Mouse (Mus musculus) forebrain, embryonic 10.5 days (tissue): ENCODE measurements around the gene Nme7. TPM values are rescaled to one million over a fixed set of nuclear protein-coding genes. Genes with fewer than 3 reads are reported as not detected.

Experiments
- DNase-seq: peaks from one replicate; pipeline ENCODE4 v3.0.0-alpha.2; 2017; ENCODE audit warnings: low spot score; ENCODE audit errors: extremely low spot score
- H3K27ac ChIP-seq: fragments of 300-500 bp; sonication (generic); 2 replicates; pipeline ENCODE4 v1.5.1; 2016; ENCODE audit warnings: mild to moderate bottlenecking
- H3K27me3 ChIP-seq: fragments of 300-500 bp; sonication (generic); 2 replicates; pipeline ENCODE4 v1.6.1; 2016; ENCODE audit warnings: mild to moderate bottlenecking; ENCODE audit not compliant: poor library complexity, severe bottlenecking
- H3K36me3 ChIP-seq: fragments of 300-500 bp; sonication (generic); replicated peaks from 2 replicates; pipeline ENCODE4 v1.6.1; 2016; ENCODE audit warnings: mild to moderate bottlenecking, moderate library complexity
- H3K4me1 ChIP-seq: fragments of 300-500 bp; sonication (generic); 2 replicates; pipeline ENCODE4 v1.6.1; 2016
- H3K4me3 ChIP-seq: fragments of 300-500 bp; sonication (generic); 2 replicates; pipeline ENCODE4 v1.5.1; 2016; ENCODE audit warnings: mild to moderate bottlenecking, moderate library complexity
- H3K9me3 ChIP-seq: fragments of 300-500 bp; sonication (generic); 2 replicates; pipeline ENCODE4 v1.6.1; 2016; ENCODE audit warnings: mild to moderate bottlenecking, moderate library complexity
- WGBS: fragments of 180-500 bp; shearing (Covaris S2); methylation state at CpG from one replicate; pipeline ENCODE4 v1.1.7; 2016; 5-methylcytosine and 5-hydroxymethylcytosine counted together
- polyA plus RNA-seq: library from polyadenylated mRNA; unstranded; fragments of >200 nt; fragmentation: Nextera tagmentation; extraction: Ambion mirVana; gene quantifications from 2 replicates; pipeline ENCODE4 v1.2.1, GENCODE M21; 2016

Nme7 gene
- polyA plus RNA-seq, 1 experiment from 2014 or later: 48.8 TPM

- Histone ChIP-seq H3K27me3 (peaks cover 69% of the 10 kb centered on the region), H3K9me3 (no peaks in the 10 kb centered on the region), H3K27ac (0 out of 2 replicates have a peak overlapping the region, but pooled peaks have one; percentile 91), H3K4me1 (peaks cover 53% of the 10 kb centered on the region), H3K4me3 (peak overlapping the region; percentile 71; the same call in 1 of the 2 replicates), H3K36me3 (no peaks in the 10 kb centered on the region)
- DNase-seq: no peak
- 55% methylated on average over 12 of the region's 12 CpGs for WGBS
Measured at GRCm38 (mm10) chr1:164459127-164459905, 155.4 kb downstream of the Nme7 start.

- Histone ChIP-seq H3K27ac (no peak overlapping the region), H3K4me1 (peaks cover 42% of the 10 kb centered on the region), H3K4me3 (no peak overlapping the region), H3K27me3 (peaks cover 58% of the 10 kb centered on the region), H3K9me3 (no peaks in the 10 kb centered on the region), H3K36me3 (no peaks in the 10 kb centered on the region)
- WGBS: 80% methylated on average over 13 of the region's 13 CpGs
- no peak for DNase-seq
Measured at GRCm38 (mm10) chr1:164460921-164461697, 157.2 kb downstream of the Nme7 start.

GRCm38 (mm10) chr1:164461726-164462125 lies 157.8 kb downstream of the Nme7 start:
- Histone ChIP-seq H3K36me3 (no peaks in the 10 kb centered on the region), H3K27me3 (peaks cover 52% of the 10 kb centered on the region), H3K4me1 (peaks cover 36% of the 10 kb centered on the region), H3K9me3 (no peaks in the 10 kb centered on the region), H3K27ac (no peak overlapping the region), H3K4me3 (no peak overlapping the region)
- 44% methylated on average over 10 of the region's 10 CpGs for WGBS
- DNase-seq: no peak

GRCm38 (mm10) chr1:164467406-164467805 lies 163.5 kb downstream of the Nme7 start:
- Histone ChIP-seq H3K9me3 (no peaks in the 10 kb centered on the region), H3K4me3 (no peak overlapping the region), H3K4me1 (peaks cover 7% of the 10 kb centered on the region), H3K27ac (no peak overlapping the region), H3K36me3 (no peaks in the 10 kb centered on the region), H3K27me3 (no peaks in the 10 kb centered on the region)
- 96% methylated on average over 10 of the region's 10 CpGs for WGBS
- no peak for DNase-seq

- 90% methylated on average over 8 of the region's 8 CpGs for WGBS
- no peak overlapping the region for H3K27ac ChIP-seq
- H3K4me3 ChIP-seq: no peak overlapping the region
- peaks cover 7% of the 10 kb centered on the region for H3K4me1 ChIP-seq
- no peaks in the 10 kb centered on the region for H3K36me3 ChIP-seq
- H3K9me3 ChIP-seq: no peaks in the 10 kb centered on the region
- no peaks in the 10 kb centered on the region for H3K27me3 ChIP-seq
- no peak for DNase-seq
Measured at GRCm38 (mm10) chr1:164468329-164468728, 164.4 kb downstream of the Nme7 start.

GRCm38 (mm10) chr1:164470985-164471384 lies 167.1 kb downstream of the Nme7 start:
- Histone ChIP-seq H3K4me3 (no peak overlapping the region), H3K27me3 (no peaks in the 10 kb centered on the region), H3K4me1 (peaks cover 5% of the 10 kb centered on the region), H3K9me3 (no peaks in the 10 kb centered on the region), H3K27ac (no peak overlapping the region), H3K36me3 (no peaks in the 10 kb centered on the region)
- no peak for DNase-seq
- 66% methylated on average over 6 of the region's 6 CpGs for WGBS

GRCm38 (mm10) chr1:164471632-164472031 lies 167.7 kb downstream of the Nme7 start:
- Histone ChIP-seq H3K27me3 (no peaks in the 10 kb centered on the region), H3K4me1 (peaks cover 5% of the 10 kb centered on the region), H3K36me3 (no peaks in the 10 kb centered on the region), H3K27ac (no peak overlapping the region), H3K9me3 (no peaks in the 10 kb centered on the region), H3K4me3 (no peak overlapping the region)
- WGBS: 96% methylated on average over 5 of the region's 5 CpGs
- no peak for DNase-seq

GRCm38 (mm10) chr1:164473398-164473797 lies 169.5 kb downstream of the Nme7 start:
- Histone ChIP-seq H3K9me3 (no peaks in the 10 kb centered on the region), H3K4me1 (peaks cover 5% of the 10 kb centered on the region), H3K4me3 (no peak overlapping the region), H3K27me3 (no peaks in the 10 kb centered on the region), H3K36me3 (no peaks in the 10 kb centered on the region), H3K27ac (no peak overlapping the region)
- no peak for DNase-seq
- WGBS: 90% methylated on average over 7 of the region's 7 CpGs

- DNase-seq: no peak
- WGBS: 91% methylated on average over 6 of the region's 6 CpGs
Measured at GRCm38 (mm10) chr1:164474310-164474709, 170.4 kb downstream of the Nme7 start.

GRCm38 (mm10) chr1:164474778-164475511 lies 171.0 kb downstream of the Nme7 start:
- DNase-seq: no peak
- peaks cover 5% of the 10 kb centered on the region for H3K4me1 ChIP-seq
- H3K27me3 ChIP-seq: no peaks in the 10 kb centered on the region
- no peaks in the 10 kb centered on the region for H3K36me3 ChIP-seq
- WGBS: 86% methylated on average over 7 of the region's 7 CpGs
- no peak overlapping the region for H3K4me3 ChIP-seq
- no peak overlapping the region for H3K27ac ChIP-seq
- H3K9me3 ChIP-seq: no peaks in the 10 kb centered on the region

More at GRCm38 (mm10) chr1:164474310-164474709, 170.4 kb downstream of the Nme7 start:
- Histone ChIP-seq H3K27me3 (no peaks in the 10 kb centered on the region), H3K36me3 (no peaks in the 10 kb centered on the region), H3K27ac (no peak overlapping the region), H3K4me3 (no peak overlapping the region), H3K9me3 (no peaks in the 10 kb centered on the region), H3K4me1 (peaks cover 5% of the 10 kb centered on the region)

GRCm38 (mm10) chr1:164475895-164476294 lies 172.0 kb downstream of the Nme7 start:
- H3K4me3 ChIP-seq: no peak overlapping the region
- no peaks in the 10 kb centered on the region for H3K36me3 ChIP-seq
- no peak for DNase-seq
- H3K4me1 ChIP-seq: peaks cover 2% of the 10 kb centered on the region
- H3K27me3 ChIP-seq: no peaks in the 10 kb centered on the region
- no peak overlapping the region for H3K27ac ChIP-seq
- WGBS: 87% methylated on average over 4 of the region's 4 CpGs
- no peaks in the 10 kb centered on the region for H3K9me3 ChIP-seq

- WGBS: 88% methylated on average over 5 of the region's 5 CpGs
Measured at GRCm38 (mm10) chr1:164480755-164481644, 177.1 kb downstream of the Nme7 start.

More at GRCm38 (mm10) chr1:164480755-164481644, 177.1 kb downstream of the Nme7 start:
- 0 out of 2 replicates have a peak, but pooled peaks cover 2% of the 10 kb centered on the region for H3K4me1 ChIP-seq
- no peaks in the 10 kb centered on the region for H3K36me3 ChIP-seq
- H3K4me3 ChIP-seq: no peak overlapping the region
- no peak for DNase-seq
- no peak overlapping the region for H3K27ac ChIP-seq
- no peaks in the 10 kb centered on the region for H3K27me3 ChIP-seq
- H3K9me3 ChIP-seq: no peaks in the 10 kb centered on the region
